Mouse (Mus musculus) intestine, embryonic 15.5 days (tissue): Measurements from ENCODE around the gene Edn2. TPM values are rescaled to one million over a fixed set of nuclear protein-coding genes. Genes with fewer than 3 reads are reported as not detected.

ENCODE experiments used
- ATAC-seq: fragments of 200-750 bp; cut with Nextera tagmentation; 2 replicates; pipeline ENCODE4 v1.8.0; 2017; ENCODE audit warnings: moderate TSS enrichment, moderate library complexity
- H3K27ac ChIP-seq: fragments of 300-500 bp; sonication (generic); 2 replicates; pipeline ENCODE4 v1.5.1; 2015; ENCODE audit warnings: mild to moderate bottlenecking, inconsistent platforms
- H3K27me3 ChIP-seq: fragments of 300-500 bp; sonication (generic); replicated peaks from 2 replicates; pipeline ENCODE4 v1.6.1; 2015; ENCODE audit warnings: inconsistent platforms
- H3K36me3 ChIP-seq: fragments of 300-500 bp; sonication (generic); 2 replicates; pipeline ENCODE4 v1.6.1; 2015; ENCODE audit warnings: inconsistent platforms
- H3K4me1 ChIP-seq: fragments of 300-500 bp; sonication (generic); replicated peaks from 2 replicates; pipeline ENCODE4 v1.6.1; 2015; ENCODE audit warnings: inconsistent platforms
- H3K4me2 ChIP-seq: fragments of 300-500 bp; sonication (generic); replicated peaks from 2 replicates; pipeline ENCODE4 v1.6.1; 2015; ENCODE audit warnings: mild to moderate bottlenecking, inconsistent platforms
- H3K4me3 ChIP-seq: fragments of 300-500 bp; sonication (generic); replicated peaks from 2 replicates; pipeline ENCODE4 v1.5.1; 2015; ENCODE audit warnings: inconsistent platforms
- H3K9ac ChIP-seq: fragments of 300-500 bp; sonication (generic); 2 replicates; pipeline ENCODE4 v1.6.1; 2015; ENCODE audit warnings: inconsistent platforms
- H3K9me3 ChIP-seq: fragments of 300-500 bp; sonication (generic); 2 replicates; pipeline ENCODE4 v1.6.1; 2016; ENCODE audit warnings: inconsistent platforms
- WGBS: fragments of 180-500 bp; shearing (Covaris S2); methylation state at CpG from one replicate; pipeline ENCODE4 v1.1.7; 2015; 5-methylcytosine and 5-hydroxymethylcytosine counted together
- polyA plus RNA-seq: library from polyadenylated mRNA; unstranded; fragments of >200 nt; fragmentation: Nextera tagmentation; extraction: Ambion mirVana; gene quantifications from 2 replicates; pipeline ENCODE4 v1.2.1, GENCODE M21; 2015

Gene Edn2
- polyA plus RNA-seq, 1 experiment from 2014 or later: 5.2 TPM

GRCm38 (mm10) chr4:120163242-120163641 lies 2.2 kb downstream of the Edn2 start:
- no peak for ATAC-seq
- whole genome bisulfite sequencing: 49% methylated on average over 11 of the region's 11 CpGs
- Histone ChIP-seq H3K27me3 (no peaks in the 10 kb centered on the region), H3K27ac (no peak overlapping the region), H3K4me2 (peak overlapping the region; percentile 65), H3K4me1 (peaks cover 48% of the 10 kb centered on the region), H3K4me3 (no peak overlapping the region), H3K9me3 (no peaks in the 10 kb centered on the region), H3K9ac (no peak overlapping the region), H3K36me3 (no peaks in the 10 kb centered on the region)

DNA sequence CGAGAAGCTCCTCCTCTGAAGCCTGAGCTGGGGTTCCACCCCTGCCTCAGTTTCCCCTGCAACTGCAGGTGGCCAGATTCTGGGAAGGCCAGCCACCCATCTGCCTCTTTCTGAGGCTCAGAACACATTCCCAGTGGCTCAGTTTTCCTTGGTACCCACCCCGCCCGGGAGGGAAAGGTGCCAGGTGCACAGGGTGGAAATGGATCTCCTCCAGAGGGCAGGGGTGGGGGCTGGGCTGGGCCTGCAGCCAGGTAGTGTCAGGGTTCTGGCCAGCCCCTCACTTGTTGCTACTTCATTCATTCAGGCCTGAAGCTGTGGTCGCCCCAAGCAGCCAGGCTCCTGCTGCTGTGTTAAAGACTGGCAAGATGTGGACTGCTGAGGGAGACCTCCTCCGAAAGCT lies 3.3 kb downstream of the Edn2 start:
- peaks cover 48% of the 10 kb centered on the region for H3K4me1 ChIP-seq
- H3K4me3 ChIP-seq: no peak overlapping the region
- H3K27me3 ChIP-seq: no peaks in the 10 kb centered on the region
- H3K9ac ChIP-seq: no peak overlapping the region
- WGBS: 92% methylated on average over 5 of the region's 5 CpGs
- no peaks in the 10 kb centered on the region for H3K36me3 ChIP-seq
- H3K9me3 ChIP-seq: no peaks in the 10 kb centered on the region
- H3K4me2 ChIP-seq: no peak overlapping the region
- no peak for ATAC-seq
- no peak overlapping the region for H3K27ac ChIP-seq

- H3K9ac ChIP-seq: no peak overlapping the region
- no peak overlapping the region for H3K4me2 ChIP-seq
- peak; percentile 58 for ATAC-seq
- H3K36me3 ChIP-seq: no peaks in the 10 kb centered on the region
- no peak overlapping the region for H3K27ac ChIP-seq
- H3K9me3 ChIP-seq: no peaks in the 10 kb centered on the region
- 47% methylated on average over 6 of the region's 6 CpGs for WGBS
- peaks cover 41% of the 10 kb centered on the region for H3K4me1 ChIP-seq
- H3K4me3 ChIP-seq: no peak overlapping the region
- H3K27me3 ChIP-seq: no peaks in the 10 kb centered on the region
These were observed 6.8 kb downstream of the Edn2 start for GRCm38 (mm10) chr4:120167778-120168177.

DNA sequence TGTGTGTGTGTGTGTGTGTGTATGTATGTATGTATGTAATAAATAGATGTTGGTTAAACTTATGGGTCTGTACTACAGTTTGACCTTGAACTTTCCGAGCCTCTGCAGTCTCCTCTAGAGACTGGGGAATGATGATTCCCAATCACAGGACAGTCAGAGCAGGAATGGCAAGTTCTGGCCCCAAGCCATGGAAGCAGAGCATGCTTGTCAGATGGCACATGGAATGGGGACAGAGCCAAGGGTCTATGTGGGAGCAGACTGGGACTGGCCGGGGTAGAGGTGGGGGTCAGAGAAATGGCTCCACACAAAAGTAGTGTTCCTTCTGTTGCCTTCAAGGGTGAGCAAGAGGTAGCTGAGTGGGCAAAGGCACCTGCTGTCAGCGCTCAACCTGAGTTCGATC lies 7.3 kb downstream of the Edn2 start:
- peaks cover 37% of the 10 kb centered on the region for H3K4me1 ChIP-seq
- no peak overlapping the region for H3K27ac ChIP-seq
- H3K36me3 ChIP-seq: no peaks in the 10 kb centered on the region
- H3K9ac ChIP-seq: no peak overlapping the region
- H3K9me3 ChIP-seq: no peaks in the 10 kb centered on the region
- H3K4me2 ChIP-seq: no peak overlapping the region
- no peak for ATAC-seq
- H3K4me3 ChIP-seq: no peak overlapping the region
- no peaks in the 10 kb centered on the region for H3K27me3 ChIP-seq
- WGBS: 87% methylated on average over 4 of the region's 4 CpGs

DNA sequence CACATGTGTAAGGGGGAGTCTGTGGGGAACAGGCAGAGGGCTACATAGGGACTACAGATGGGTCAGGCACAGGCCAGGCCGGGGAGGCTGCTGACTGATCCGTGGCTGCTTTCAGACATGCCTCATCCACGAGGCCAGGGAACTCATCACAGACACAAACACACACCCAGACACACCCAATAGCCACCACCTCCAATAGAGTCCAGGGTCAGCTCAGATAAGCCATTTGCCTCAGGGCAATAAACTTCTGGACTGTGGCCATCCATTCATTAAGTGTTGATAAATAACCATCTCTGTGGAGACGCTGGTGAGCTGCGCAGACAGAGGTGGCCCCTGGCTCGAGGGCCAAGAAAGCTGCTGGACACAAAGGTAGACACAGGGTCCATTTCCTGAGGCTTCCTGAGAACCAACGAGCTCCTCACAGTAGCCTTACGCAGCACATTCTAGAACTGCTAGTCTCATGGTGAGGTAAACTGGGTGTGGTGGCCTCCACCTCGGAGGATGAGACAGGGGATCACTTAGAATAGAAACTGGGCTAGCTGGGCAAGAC lies 9.5 kb downstream of the Edn2 start:
- H3K4me1 ChIP-seq: peaks cover 30% of the 10 kb centered on the region
- H3K9ac ChIP-seq: no peak overlapping the region
- WGBS: 30% methylated on average over 9 of the region's 9 CpGs
- H3K4me2 ChIP-seq: 0 out of 2 replicates have a peak overlapping the region, but pooled peaks have one; percentile 22
- H3K9me3 ChIP-seq: no peaks in the 10 kb centered on the region
- H3K36me3 ChIP-seq: no peaks in the 10 kb centered on the region
- no peaks in the 10 kb centered on the region for H3K27me3 ChIP-seq
- 0 out of 2 replicates have a peak overlapping the region, but pooled peaks have one; percentile 17 for H3K27ac ChIP-seq
- no peak overlapping the region for H3K4me3 ChIP-seq
- peak; percentile 79 for ATAC-seq

GRCm38 (mm10) chr4:120172050-120172684 lies 11.2 kb downstream of the Edn2 start:
- peak; percentile 20 for ATAC-seq

DNA sequence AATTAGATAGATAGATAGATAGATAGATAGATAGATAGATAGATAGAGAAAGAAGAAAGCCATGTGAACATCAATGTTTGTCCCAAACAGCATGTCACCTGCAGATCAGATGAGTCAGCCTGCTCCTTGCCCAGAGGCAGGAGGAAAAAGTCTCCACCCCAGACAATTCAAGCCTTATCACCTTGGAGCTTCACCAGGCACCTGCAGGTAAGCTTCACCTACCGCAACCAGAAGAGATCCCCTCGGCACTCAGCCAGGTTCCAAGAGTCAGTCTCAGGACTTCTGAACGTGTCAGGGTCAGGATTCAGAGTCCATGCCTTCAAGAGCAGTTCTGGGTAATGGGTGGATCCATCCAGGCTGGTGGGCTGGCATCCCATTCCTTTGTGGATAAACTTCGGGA lies 18.1 kb downstream of the Edn2 start:
- H3K27me3 ChIP-seq: no peaks in the 10 kb centered on the region
- H3K4me1 ChIP-seq: peaks cover 10% of the 10 kb centered on the region
- no peak overlapping the region for H3K4me3 ChIP-seq
- ATAC-seq: peak; percentile 76
- H3K9ac ChIP-seq: no peak overlapping the region
- H3K9me3 ChIP-seq: no peaks in the 10 kb centered on the region
- WGBS: 63% methylated on average over 4 of the region's 4 CpGs
- no peak overlapping the region for H3K27ac ChIP-seq
- H3K36me3 ChIP-seq: no peaks in the 10 kb centered on the region
- H3K4me2 ChIP-seq: no peak overlapping the region

More at GRCm38 (mm10) chr4:120172050-120172684, 11.2 kb downstream of the Edn2 start:
- Histone ChIP-seq H3K9me3 (no peaks in the 10 kb centered on the region), H3K27ac (no peak overlapping the region), H3K4me1 (peaks cover 25% of the 10 kb centered on the region), H3K27me3 (no peaks in the 10 kb centered on the region), H3K9ac (no peak overlapping the region), H3K36me3 (no peaks in the 10 kb centered on the region), H3K4me3 (no peak overlapping the region), H3K4me2 (no peak overlapping the region)
- WGBS: 18% methylated on average over 7 of the region's 7 CpGs

GRCm38 (mm10) chr4:120180535-120180934 lies 19.5 kb downstream of the Edn2 start:
- Histone ChIP-seq H3K9ac (no peak overlapping the region), H3K9me3 (no peaks in the 10 kb centered on the region), H3K4me3 (no peak overlapping the region), H3K4me1 (peaks cover 10% of the 10 kb centered on the region), H3K27me3 (no peaks in the 10 kb centered on the region), H3K27ac (no peak overlapping the region), H3K4me2 (no peak overlapping the region), H3K36me3 (no peaks in the 10 kb centered on the region)
- peak; percentile 46 for ATAC-seq

- Histone ChIP-seq H3K9me3 (no peaks in the 10 kb centered on the region), H3K36me3 (no peaks in the 10 kb centered on the region), H3K27ac (no peak overlapping the region), H3K27me3 (no peaks in the 10 kb centered on the region; the same call in 1 of the 2 replicates), H3K9ac (no peak overlapping the region), H3K4me3 (no peak overlapping the region), H3K4me2 (no peak overlapping the region), H3K4me1 (peaks cover 14% of the 10 kb centered on the region)
- no peak for ATAC-seq
- 20% methylated on average over 5 of the region's 5 CpGs for WGBS
These were observed 23.5 kb downstream of the Edn2 start for GRCm38 (mm10) chr4:120184374-120184991.

- ATAC-seq: no peak
- H3K9ac ChIP-seq: no peak overlapping the region
- H3K9me3 ChIP-seq: no peaks in the 10 kb centered on the region
- H3K4me2 ChIP-seq: no peak overlapping the region
- H3K4me3 ChIP-seq: no peak overlapping the region
- H3K4me1 ChIP-seq: peaks cover 18% of the 10 kb centered on the region
- WGBS: 87% methylated on average over 1 of the region's 1 CpGs
- no peak overlapping the region for H3K27ac ChIP-seq
- no peaks in the 10 kb centered on the region for H3K36me3 ChIP-seq
- H3K27me3 ChIP-seq: no peaks in the 10 kb centered on the region; the same call in 1 of the 2 replicates
These were observed 25.4 kb downstream of the Edn2 start for GRCm38 (mm10) chr4:120186441-120186840.

DNA sequence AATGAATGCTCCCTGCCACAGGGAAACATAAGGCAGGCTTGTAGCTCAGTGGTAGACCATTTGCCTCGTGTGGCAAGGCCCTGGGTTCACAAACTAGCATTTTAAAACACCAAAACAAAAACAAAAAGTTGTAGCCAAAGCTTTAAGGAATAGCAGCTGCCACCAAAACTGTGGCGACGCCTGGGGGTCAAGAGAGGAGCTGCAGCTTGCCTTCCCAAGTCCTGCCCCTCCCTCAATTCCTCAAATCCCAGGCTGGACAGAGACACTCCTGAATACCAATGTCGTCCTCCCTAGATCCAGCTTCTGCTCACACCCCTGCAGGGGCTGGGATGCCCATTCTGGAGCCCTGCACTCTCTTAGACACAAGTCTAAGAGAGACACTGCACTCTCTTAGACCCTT lies 25.9 kb downstream of the Edn2 start:
- H3K36me3 ChIP-seq: no peaks in the 10 kb centered on the region
- ATAC-seq: no peak
- peaks cover 22% of the 10 kb centered on the region for H3K4me1 ChIP-seq
- no peak overlapping the region for H3K27ac ChIP-seq
- H3K9me3 ChIP-seq: no peaks in the 10 kb centered on the region
- H3K9ac ChIP-seq: no peak overlapping the region
- WGBS: 10% methylated on average over 4 of the region's 4 CpGs
- no peak overlapping the region for H3K4me3 ChIP-seq
- no peaks in the 10 kb centered on the region; the same call in 1 of the 2 replicates for H3K27me3 ChIP-seq
- H3K4me2 ChIP-seq: no peak overlapping the region

DNA sequence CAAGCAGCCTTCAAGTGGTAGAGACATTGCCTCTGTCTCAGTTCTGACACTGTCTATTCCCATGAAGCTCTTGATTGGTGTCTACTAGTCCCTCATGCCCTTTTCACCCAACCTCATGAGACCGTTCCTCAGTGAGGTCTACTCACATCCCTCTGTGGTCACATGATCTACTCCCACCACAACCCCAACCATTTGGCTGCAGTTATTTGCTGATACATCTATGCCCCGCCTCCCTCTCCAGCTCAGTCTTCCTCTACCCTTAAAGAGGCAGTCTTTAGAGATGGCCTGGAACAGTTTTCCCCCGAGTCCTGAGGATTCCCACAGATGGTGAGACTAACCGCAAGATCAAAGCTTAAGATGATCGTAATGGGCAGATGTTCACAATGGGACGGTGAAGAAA lies 27.2 kb downstream of the Edn2 start:
- Histone ChIP-seq H3K36me3 (no peaks in the 10 kb centered on the region), H3K27me3 (no peaks in the 10 kb centered on the region; the same call in 1 of the 2 replicates), H3K4me1 (peaks cover 27% of the 10 kb centered on the region), H3K4me3 (no peak overlapping the region), H3K27ac (no peak overlapping the region), H3K4me2 (no peak overlapping the region), H3K9ac (no peak overlapping the region), H3K9me3 (no peaks in the 10 kb centered on the region)
- 90% methylated on average over 6 of the region's 6 CpGs for WGBS
- no peak for ATAC-seq
